Mouse (Mus musculus): Measurements from ENCODE around the gene Adm.
"Not testable (repeated sequence)": the region's sequence is repeated elsewhere in the genome, so short reads cannot be mapped to it uniquely, and the experiment has no call there.

Gene Adm

GRCm38 (mm10) chr7:110629892-110630666 lies 2.6 kb downstream of the Adm start:
- peak; percentile 89 to 92 for DNase-seq

- peak in 1 of 2 experiments; percentile 67 for DNase-seq
Measured at GRCm38 (mm10) chr7:110631136-110631888, 3.9 kb downstream of the Adm start.

GRCm38 (mm10) chr7:110635929-110636328 lies 8.5 kb downstream of the Adm start:
- DNase-seq, result no peak

GRCm38 (mm10) chr7:110636559-110636958 lies 9.1 kb downstream of the Adm start:
- DNase-seq, result peak in 1 of 2 experiments; percentile 53

DNA sequence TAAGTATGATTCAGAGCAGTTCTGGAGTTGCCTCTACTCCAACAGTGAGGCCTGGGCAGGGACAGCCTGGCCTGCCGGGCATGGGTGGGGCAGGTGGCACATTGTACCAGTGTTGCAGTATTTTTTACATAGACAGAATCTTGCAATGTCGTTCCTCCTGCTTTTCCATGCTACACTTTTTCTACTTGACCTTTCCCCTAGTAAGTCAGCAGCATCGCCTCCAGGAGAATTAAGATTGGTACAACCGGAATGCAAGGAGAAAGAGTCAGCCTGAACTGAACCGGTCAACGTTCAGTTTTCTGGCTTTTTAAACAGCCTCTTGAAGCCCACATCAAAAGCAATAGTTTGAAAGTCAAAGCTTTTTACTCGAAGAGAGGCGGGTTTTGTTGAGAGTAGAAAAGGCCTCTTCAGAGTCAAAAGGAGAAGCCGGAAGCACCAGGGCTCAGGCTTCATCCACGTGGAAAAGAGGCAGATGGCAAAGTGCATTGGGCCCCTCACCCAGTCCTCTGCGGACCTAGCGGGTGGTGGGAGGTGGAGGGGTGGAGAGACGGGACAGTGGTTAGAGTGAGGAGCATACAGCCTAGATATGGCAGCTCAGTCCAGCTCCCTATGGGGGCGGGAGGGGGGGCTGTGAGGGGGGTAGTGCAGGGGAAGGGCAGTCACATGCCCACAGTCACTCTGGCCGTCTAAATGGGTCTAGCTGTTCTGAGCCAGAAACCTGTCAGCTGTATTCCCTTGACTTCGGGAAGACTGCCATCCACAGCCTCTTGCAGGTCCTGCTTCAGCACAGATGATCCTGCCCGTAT lies 11.0 kb downstream of the Adm start:
- peak; percentile 58 to 73 for DNase-seq

GRCm38 (mm10) chr7:110639291-110639915 lies 11.9 kb downstream of the Adm start:
- DNase-seq, result peak; percentile 69 to 77

DNA sequence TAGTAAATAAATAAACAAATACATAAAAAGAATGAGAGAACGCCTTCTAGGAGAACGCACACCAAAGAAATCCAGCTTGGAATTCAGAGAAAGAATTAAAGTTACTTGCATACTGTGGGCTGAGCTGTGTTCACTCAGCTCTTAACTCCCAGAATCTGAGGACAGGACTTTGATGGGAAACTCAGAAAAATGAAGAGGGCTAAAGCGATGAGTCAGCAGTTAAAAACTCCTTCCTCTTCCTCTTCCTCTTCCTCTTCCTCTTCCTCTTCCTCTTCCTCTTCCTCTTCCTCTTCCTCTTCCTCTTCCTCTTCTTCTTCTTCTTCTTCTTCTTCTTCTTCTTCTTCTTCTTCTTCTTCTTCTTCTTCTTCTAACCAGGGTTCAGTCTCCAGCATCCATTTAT lies 12.5 kb downstream of the Adm start:
- DNase-seq, result not testable (repeated sequence)

DNA sequence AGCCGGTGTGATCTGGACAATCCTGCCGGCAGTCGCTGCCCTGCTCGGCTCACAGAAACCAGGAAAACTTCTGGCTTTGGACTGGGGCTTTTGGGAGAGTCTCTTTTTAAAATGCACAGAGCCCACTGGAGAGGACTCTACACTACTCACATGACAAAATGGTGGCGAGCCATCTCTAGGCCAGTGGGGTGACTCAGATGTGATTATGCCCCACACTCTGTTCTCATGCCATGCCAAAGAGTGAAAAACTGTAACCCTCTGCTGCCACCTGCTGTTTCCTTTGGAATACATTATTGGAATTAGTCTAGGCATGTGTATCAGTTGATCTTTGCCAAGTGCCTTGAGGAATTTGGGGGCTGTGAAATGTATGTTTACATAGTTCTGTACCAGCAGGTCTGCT lies 17.9 kb downstream of the Adm start:
- peak; percentile 83 to 85 for DNase-seq

- DNase-seq, result no peak
Measured at GRCm38 (mm10) chr7:110645859-110646258, 18.4 kb downstream of the Adm start.

- peak in 1 of 2 experiments; percentile 41 for DNase-seq
Measured at GRCm38 (mm10) chr7:110646611-110647407, 19.3 kb downstream of the Adm start.

DNA sequence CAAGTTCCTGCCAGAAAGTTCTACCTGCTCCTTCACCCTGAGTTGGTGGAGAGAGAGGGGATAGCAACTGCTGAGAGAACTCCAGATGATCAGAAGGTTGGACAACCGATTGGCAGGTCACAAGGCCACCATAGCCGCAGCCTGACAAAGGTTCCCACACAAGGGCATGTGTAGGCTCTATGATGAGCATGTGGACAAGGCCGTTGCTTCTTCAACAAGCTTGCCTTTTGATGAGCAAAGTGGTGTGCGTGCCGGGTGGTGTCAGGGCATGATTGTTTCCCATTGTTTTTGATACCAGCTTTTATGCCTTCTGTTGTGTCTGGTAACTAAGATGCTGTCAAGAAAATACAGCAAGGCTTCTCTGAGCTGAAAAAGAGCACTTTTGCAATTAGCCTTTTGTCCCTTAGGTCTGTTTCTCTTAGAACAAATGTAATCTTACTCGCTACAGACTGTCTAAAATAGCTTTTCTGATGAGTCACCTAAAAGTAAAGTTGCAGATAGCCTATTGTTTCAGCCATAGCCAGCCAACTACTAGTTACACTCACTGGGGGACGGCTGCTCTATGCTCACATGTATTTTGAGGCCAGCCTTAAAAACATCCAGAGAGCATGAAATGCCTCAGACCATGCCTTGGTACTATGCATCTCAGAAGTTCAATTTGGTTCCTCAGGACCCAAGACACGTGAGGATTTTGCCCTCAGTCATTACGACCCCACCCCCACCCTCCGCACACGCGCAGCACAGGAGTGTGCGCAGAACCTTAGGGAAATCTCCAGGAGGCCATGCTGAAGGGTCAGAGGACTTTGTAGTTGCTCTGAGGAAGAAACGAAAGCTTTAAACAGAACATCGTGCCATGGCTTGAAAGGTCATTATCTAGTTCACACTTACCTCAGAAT lies 20.3 kb downstream of the Adm start:
- DNase-seq, result peak; percentile 60

- DNase-seq, result peak; percentile 89 to 95
Measured at GRCm38 (mm10) chr7:110648455-110649085, 21.1 kb downstream of the Adm start.

- DNase-seq, result peak; percentile 50 to 56
Measured at GRCm38 (mm10) chr7:110649133-110649987, 21.9 kb downstream of the Adm start.

DNA sequence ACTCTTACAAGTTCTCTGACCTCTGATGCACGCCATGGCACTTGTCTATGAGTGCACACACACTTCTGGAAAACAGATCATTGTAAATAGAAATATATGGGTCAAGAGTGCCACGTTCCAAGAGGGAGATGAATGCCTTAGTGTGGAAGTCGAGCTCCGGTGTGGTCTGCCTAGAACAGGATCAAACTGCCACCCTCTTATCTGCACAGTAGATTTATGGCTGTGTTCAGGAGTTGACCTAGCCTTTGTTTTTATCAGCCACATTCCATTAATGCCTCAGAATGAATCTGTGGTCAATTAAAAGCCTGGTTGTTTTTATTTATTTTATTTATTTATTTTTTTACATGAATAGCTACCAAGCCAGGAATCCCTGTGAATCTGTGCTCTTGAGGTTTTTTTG lies 23.0 kb downstream of the Adm start:
- DNase-seq, result peak in 1 of 2 experiments; percentile 56

DNA sequence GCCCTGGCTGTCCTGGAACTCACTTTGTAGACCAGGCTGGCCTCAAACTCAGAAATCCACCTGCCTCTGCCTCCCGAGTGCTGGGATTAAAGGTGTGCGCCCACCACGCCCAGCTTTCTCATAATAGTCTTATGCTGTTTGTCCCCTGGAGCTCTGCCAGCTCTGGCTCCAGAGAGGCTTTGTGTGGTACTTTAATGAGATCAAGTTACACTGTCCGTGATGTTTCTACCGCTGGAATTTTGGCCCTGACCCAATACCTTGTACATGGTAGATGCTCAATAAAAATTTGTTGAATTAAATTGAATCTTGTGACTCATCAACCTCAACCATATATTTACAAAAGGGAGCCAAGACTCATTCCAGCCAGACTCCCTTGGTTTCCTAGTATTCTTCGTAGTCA lies 23.6 kb downstream of the Adm start:
- DNase-seq, result peak; percentile 78 to 87

DNA sequence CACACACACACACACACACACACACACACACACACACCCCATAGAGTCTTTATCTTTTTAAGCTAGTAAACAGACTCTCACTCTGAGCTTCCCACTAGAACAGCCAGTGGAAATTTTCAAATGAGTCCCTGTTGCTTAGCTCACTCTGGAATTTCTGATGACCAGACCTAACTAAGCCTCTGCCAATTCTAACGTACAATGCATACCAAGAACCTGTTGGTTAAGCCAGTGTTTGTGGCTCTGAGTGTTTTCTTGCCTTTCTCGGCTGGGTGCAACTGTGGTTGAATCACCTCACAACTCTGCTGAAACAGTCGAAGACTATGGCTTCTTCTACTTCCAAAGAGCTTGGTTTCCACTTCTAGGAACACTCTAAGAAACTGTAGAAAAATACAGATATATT lies 27.8 kb downstream of the Adm start:
- no peak for DNase-seq

GRCm38 (mm10) chr7:110655966-110656365 lies 28.5 kb downstream of the Adm start:
- no peak for DNase-seq

- no peak for DNase-seq
Measured at GRCm38 (mm10) chr7:110658378-110658928, 31.0 kb downstream of the Adm start.

DNA sequence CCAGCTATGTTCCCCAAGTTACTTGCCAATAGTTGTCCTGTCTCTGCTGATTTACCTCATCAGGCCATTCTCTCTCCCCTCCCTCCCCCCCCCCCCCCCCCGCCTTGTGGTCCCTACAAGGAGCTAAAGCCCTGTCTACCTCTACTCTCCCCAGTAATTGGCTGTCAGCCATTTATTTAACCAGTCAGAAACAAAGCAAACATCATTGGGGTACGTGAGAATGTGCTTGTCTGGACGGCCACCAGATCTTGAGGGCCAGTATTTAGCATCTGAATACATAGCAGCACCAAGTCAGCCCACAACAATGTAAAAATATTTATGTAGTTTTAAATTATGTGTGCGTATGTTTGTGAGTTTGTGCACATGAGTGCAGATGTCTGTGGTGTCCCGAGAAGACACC lies 39.1 kb downstream of the Adm start:
- no peak for DNase-seq
